In the genomic region with DNA sequence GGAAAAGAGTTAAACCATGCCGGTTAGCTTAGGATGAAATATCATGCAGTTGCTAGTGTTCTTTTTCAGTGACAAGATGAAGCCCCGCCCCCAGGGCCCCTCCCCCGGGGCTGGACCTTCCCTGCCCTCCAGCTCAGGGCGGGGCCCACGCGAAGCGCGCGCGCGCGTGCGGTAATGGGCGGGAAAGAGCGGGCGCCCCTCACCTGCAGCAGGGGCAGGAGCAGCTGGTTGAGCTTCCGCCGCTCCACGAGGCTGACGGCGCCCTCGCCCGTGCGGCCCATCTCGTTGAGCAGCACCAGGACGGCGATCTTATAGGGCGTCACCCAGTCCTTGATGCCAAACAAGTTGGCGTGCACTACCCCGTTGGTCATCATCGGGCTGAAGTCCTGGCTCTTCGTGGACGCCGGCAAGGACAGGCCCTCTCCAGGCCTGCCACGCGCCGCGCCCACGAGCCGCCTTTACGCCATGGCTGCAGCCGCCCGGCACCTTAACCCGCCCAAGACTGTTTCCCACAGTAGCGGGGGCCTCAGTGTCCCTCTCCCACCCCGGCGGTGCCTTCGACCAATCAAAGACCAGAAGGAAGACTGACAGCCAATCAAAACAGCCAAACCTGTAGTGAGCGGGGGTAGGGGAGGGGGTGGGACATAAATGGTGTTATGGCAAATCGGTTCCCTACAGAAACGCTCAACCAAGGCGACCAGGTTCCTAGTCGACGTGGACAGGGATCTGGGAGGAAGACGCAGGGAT, we compare ENCODE assay signal across 8 mouse cellular contexts. TPM values are rescaled to one million over a fixed set of nuclear protein-coding genes. Genes with fewer than 3 reads are reported as not detected.
A peak's percentile ranks its signal among the peaks of the same experiment; 100 is the strongest.
DNase-seq lines count a peak whose midpoint lies in the region; ATAC-seq and TF ChIP-seq lines count a peak whose summit lies in the region.

Gene Anapc5 (minus strand): TSS at position 563 of the 747 bp plus-strand sequence.

- TF ChIP-seq EP300 in liver, embryonic 14.5 days (IDR thresholded peaks at IDR 0.05; ENCODE audit: low read depth) = peak; percentile 31; the same call in 1 of the 2 replicates
- TF ChIP-seq EP300 in stomach, postnatal 0 days (optimal IDR thresholded peaks at IDR 0.05) = peak; percentile 74

- H3K27me3 ChIP-seq in forebrain, embryonic 10.5 days (ENCODE audit: poor library complexity, severe bottlenecking) = no peaks in the 10 kb centered on the region
- no peaks in the 10 kb centered on the region for H3K27me3 ChIP-seq in heart, embryonic 15.5 days
- H3K27me3 ChIP-seq in liver, embryonic 14.5 days (ENCODE audit: control insufficient read depth, insufficient read depth, low read length) = no peaks in the 10 kb centered on the region
- H3K27me3 ChIP-seq in neural tube, embryonic 11.5 days (ENCODE audit: control insufficient read depth, insufficient read depth, low read length) = no peaks in the 10 kb centered on the region
- no peaks in the 10 kb centered on the region for H3K27me3 ChIP-seq in stomach, postnatal 0 days (ENCODE audit: control insufficient read depth, insufficient read depth, low read length)

- ATAC-seq in heart, embryonic 15.5 days (replicated peaks; ENCODE audit: insufficient number of reproducible peaks, insufficient read depth, low FRiP score, low read depth) = peak; percentile 100
- peak; percentile 100 for ATAC-seq in liver, embryonic 14.5 days (ENCODE audit: insufficient read depth)
- peak; percentile 99 for ATAC-seq in neural tube, embryonic 11.5 days (ENCODE audit: insufficient read depth, low FRiP score, low TSS enrichment)
- peak; percentile 99 for ATAC-seq in stomach, postnatal 0 days (ENCODE audit: low FRiP score, low TSS enrichment)

- DNase-seq in CD8-positive naive resting alpha-beta T cell, adult 2 months (ENCODE audit: low read depth in 2 of 2, low spot score in 2 of 2) = peak; percentile 90 to 91
- DNase-seq in c-Kit-positive CD71-negative TER-119-negative erythroid progenitor cells, embryonic 14.5 days (ENCODE audit: low read depth) = peak; percentile 98
- peak; percentile 96 for DNase-seq in forebrain, embryonic 10.5 days (ENCODE audit: extremely low spot score, low spot score)
- peak; percentile 94 to 97 for DNase-seq in kidney, postnatal 25 days
- DNase-seq in liver, embryonic 14.5 days (ENCODE audit: low read depth in 3 of 3, low spot score in 3 of 3) = peak; percentile 97 to 98 (median 97)
- DNase-seq in neural tube, embryonic 11.5 days (ENCODE audit: low spot score) = peak; percentile 93
- DNase-seq in stomach, postnatal 0 days (ENCODE audit: low spot score) = peak; percentile 94

- under 1% methylated on average over 55 of the region's 55 CpGs for WGBS in forebrain, embryonic 10.5 days
- WGBS in heart, embryonic 15.5 days = 0% methylated on average over 55 of the region's 55 CpGs
- under 1% methylated on average over 55 of the region's 55 CpGs for WGBS in liver, embryonic 14.5 days (ENCODE audit: insufficient replicate concordance)
- under 1% methylated on average over 55 of the region's 55 CpGs for WGBS in neural tube, embryonic 11.5 days
- under 1% methylated on average over 49 of the region's 55 CpGs for WGBS in stomach, postnatal 0 days

- no peaks in the 10 kb centered on the region for H3K9me3 ChIP-seq in forebrain, embryonic 10.5 days
- H3K9me3 ChIP-seq in heart, embryonic 15.5 days (replicated peaks) = no peaks in the 10 kb centered on the region
- no peaks in the 10 kb centered on the region for H3K9me3 ChIP-seq in liver, embryonic 14.5 days (ENCODE audit: control insufficient read depth, low read length)
- H3K9me3 ChIP-seq in neural tube, embryonic 11.5 days (ENCODE audit: control insufficient read depth, low read length) = no peaks in the 10 kb centered on the region
- no peaks in the 10 kb centered on the region for H3K9me3 ChIP-seq in stomach, postnatal 0 days (ENCODE audit: control insufficient read depth, low read length)

- peak within 1 kb of the TSS; percentile 84 for H3K4me3 ChIP-seq in forebrain, embryonic 10.5 days
- H3K4me3 ChIP-seq in heart, embryonic 15.5 days = peak within 1 kb of the TSS; percentile 70
- H3K4me3 ChIP-seq in liver, embryonic 14.5 days (ENCODE audit: insufficient read depth in 1 of 2, low read depth in 2 of 2, low read length in 2 of 2) = peak within 1 kb of the TSS; percentile 78 to 81
- H3K4me3 ChIP-seq in neural tube, embryonic 11.5 days (ENCODE audit: low read depth, low read length) = peak within 1 kb of the TSS; percentile 62
- H3K4me3 ChIP-seq in stomach, postnatal 0 days (ENCODE audit: low read depth, low read length) = peak within 1 kb of the TSS; percentile 80

- peaks cover 37% of the 10 kb centered on the region for H3K36me3 ChIP-seq in forebrain, embryonic 10.5 days (replicated peaks)
- H3K36me3 ChIP-seq in heart, embryonic 15.5 days = peaks cover 30% of the 10 kb centered on the region
- peaks cover 33% of the 10 kb centered on the region for H3K36me3 ChIP-seq in liver, embryonic 14.5 days (replicated peaks; ENCODE audit: control insufficient read depth, insufficient read depth, low read depth)
- peaks cover 6% of the 10 kb centered on the region; the same call in 1 of the 2 replicates for H3K36me3 ChIP-seq in neural tube, embryonic 11.5 days (ENCODE audit: control insufficient read depth, insufficient read depth, low read length)
- peaks cover 18% of the 10 kb centered on the region for H3K36me3 ChIP-seq in stomach, postnatal 0 days (ENCODE audit: control insufficient read depth, insufficient read depth, low read length)

- H3K4me1 ChIP-seq in forebrain, embryonic 10.5 days = peaks cover 19% of the 10 kb centered on the region
- H3K4me1 ChIP-seq in heart, embryonic 15.5 days (replicated peaks) = peaks cover 11% of the 10 kb centered on the region
- H3K4me1 ChIP-seq in liver, embryonic 14.5 days (replicated peaks; ENCODE audit: control insufficient read depth in 2 of 2, insufficient read depth in 2 of 2, low read length in 1 of 2) = peaks cover 18 to 20% of the 10 kb centered on the region in 2 experiments
- H3K4me1 ChIP-seq in neural tube, embryonic 11.5 days (ENCODE audit: control insufficient read depth, insufficient read depth, low read length) = no peaks in the 10 kb centered on the region
- no peaks in the 10 kb centered on the region for H3K4me1 ChIP-seq in stomach, postnatal 0 days (replicated peaks; ENCODE audit: control insufficient read depth, insufficient read depth)

- H3K4me2 ChIP-seq in heart, embryonic 15.5 days = peak within 1 kb of the TSS; percentile 69
- H3K4me2 ChIP-seq in liver, embryonic 14.5 days (ENCODE audit: low read depth) = peak within 1 kb of the TSS; percentile 69
- peak within 1 kb of the TSS; percentile 53 for H3K4me2 ChIP-seq in neural tube, embryonic 11.5 days (ENCODE audit: low read depth)
- H3K4me2 ChIP-seq in stomach, postnatal 0 days (replicated peaks; ENCODE audit: low read depth) = peak within 1 kb of the TSS; percentile 60

- peak within 1 kb of the TSS; percentile 74 for H3K9ac ChIP-seq in heart, embryonic 15.5 days
- peak within 1 kb of the TSS; percentile 85 for H3K9ac ChIP-seq in liver, embryonic 14.5 days (replicated peaks)
- peak within 1 kb of the TSS; percentile 88 for H3K9ac ChIP-seq in neural tube, embryonic 11.5 days (ENCODE audit: low read length)
- peak within 1 kb of the TSS; percentile 81 for H3K9ac ChIP-seq in stomach, postnatal 0 days (ENCODE audit: low read length)

- H3K27ac ChIP-seq in forebrain, embryonic 10.5 days = peak within 1 kb of the TSS; percentile 97
- H3K27ac ChIP-seq in heart, embryonic 15.5 days = peak within 1 kb of the TSS; percentile 94
- peak within 1 kb of the TSS; percentile 88 for H3K27ac ChIP-seq in liver, embryonic 14.5 days
- peak within 1 kb of the TSS; percentile 91 for H3K27ac ChIP-seq in neural tube, embryonic 11.5 days (ENCODE audit: low read depth, low read length)
- peak within 1 kb of the TSS; percentile 97 for H3K27ac ChIP-seq in stomach, postnatal 0 days (replicated peaks)

- TF ChIP-seq CTCF in liver, embryonic 14.5 days (IDR thresholded peaks at IDR 0.05; ENCODE audit: low read depth) = no peak
- peak; percentile 1; the same call in 1 of the 2 replicates for TF ChIP-seq CTCF in stomach, postnatal 0 days (IDR thresholded peaks at IDR 0.05; ENCODE audit: low read depth)

RNA-seq across cellular contexts. Expression of gene Anapc5, which starts in this region (rescaled TPM):
- 510 and 525 TPM in 2 replicates for polyA plus RNA-seq in forebrain, embryonic 10.5 days (2016; fragmentation: Nextera tagmentation; extraction: Ambion mirVana)
- 286 and 337 TPM in 2 replicates for polyA plus RNA-seq in heart, embryonic 15.5 days (2015; fragmentation: Nextera tagmentation; extraction: Ambion mirVana)
- polyA plus RNA-seq in liver, embryonic 14.5 days (2012; rRNA removed) = 135 and 156 TPM in 2 replicates
- polyA plus RNA-seq in liver, embryonic 14.5 days (2014; fragmentation: Nextera tagmentation; extraction: Ambion mirVana) = 219 and 229 TPM in 2 replicates
- polyA plus RNA-seq in neural tube, embryonic 11.5 days (2014; fragmentation: Nextera tagmentation; extraction: Ambion mirVana) = 529 and 534 TPM in 2 replicates
- polyA plus RNA-seq in stomach, postnatal 0 days (2015; fragmentation: Nextera tagmentation; extraction: Ambion mirVana) = 168 and 169 TPM in 2 replicates

Comparison
In these comparisons a context has a peak if more than half of its experiments do, and no peak if none do; other contexts are left out.
1. Peak in every context shown above with its lines: DNase-seq, ATAC-seq, H3K4me3 ChIP-seq and H3K27ac ChIP-seq.